In genomic region chr14:56824562-56824961, GRCm38 (mm10) we compare ENCODE assay signal across 16 mouse cellular contexts. TPM values are rescaled to one million over a fixed set of nuclear protein-coding genes. Genes with fewer than 3 reads are reported as not detected.
A peak's percentile ranks its signal among the peaks of the same experiment; 100 is the strongest.
DNase-seq lines count a peak whose midpoint lies in the region; ATAC-seq and TF ChIP-seq lines count a peak whose summit lies in the region.
"Had no signal": no experiment of that assay in that cellular context is flagged by ENCODE, and none has a peak within 500 bp of the region (broad histone marks: within the 10 kb centered on the region; RNA-seq: fewer than 3 reads in every experiment).

No protein-coding gene starts in this region.

- no peak overlapping the region for H3K27ac ChIP-seq in liver, embryonic 14.5 days
- no peak overlapping the region for H3K27ac ChIP-seq in liver, embryonic 11.5 days (ENCODE audit: low read depth, low read length)
- H3K27ac ChIP-seq in CH12.LX (ENCODE audit: insufficient read depth, low read depth) = no peak overlapping the region
- H3K27ac ChIP-seq: hindbrain, embryonic 14.5 days; liver, embryonic 13.5 days; neural tube, embryonic 15.5 days had no signal

- no peak overlapping the region for H3K9ac ChIP-seq in liver, embryonic 14.5 days (replicated peaks)
- no peak overlapping the region for H3K9ac ChIP-seq in liver, embryonic 11.5 days (ENCODE audit: low read depth, low read length)
- H3K9ac ChIP-seq in CH12.LX (ENCODE audit: insufficient read depth, low read depth) = no peak overlapping the region
- H3K9ac ChIP-seq: hindbrain, embryonic 14.5 days; liver, embryonic 13.5 days; neural tube, embryonic 15.5 days had no signal

- TF ChIP-seq RAD21 in CH12.LX (IDR thresholded peaks at IDR 0.05; ENCODE audit: low read depth, low read length) = peak; percentile 54

- H3K9me3 ChIP-seq in liver, embryonic 14.5 days (ENCODE audit: control insufficient read depth, low read length) = no peaks in the 10 kb centered on the region
- H3K9me3 ChIP-seq in liver, embryonic 11.5 days (ENCODE audit: control insufficient read depth, low read length) = no peaks in the 10 kb centered on the region
- H3K9me3 ChIP-seq in CH12.LX (replicated peaks; ENCODE audit: low read length) = no peaks in the 10 kb centered on the region
- H3K9me3 ChIP-seq: liver, embryonic 13.5 days had no signal

- no peak for TF ChIP-seq POLR2A in CH12.LX (IDR thresholded peaks at IDR 0.05; ENCODE audit: low read depth, low read length)

- no peaks in the 10 kb centered on the region for H3K4me1 ChIP-seq in liver, embryonic 14.5 days (replicated peaks; ENCODE audit: control insufficient read depth in 2 of 2, insufficient read depth in 2 of 2, low read length in 1 of 2)
- no peaks in the 10 kb centered on the region for H3K4me1 ChIP-seq in liver, embryonic 11.5 days (replicated peaks; ENCODE audit: control insufficient read depth, insufficient read depth, low read length)
- no peaks in the 10 kb centered on the region for H3K4me1 ChIP-seq in CH12.LX (ENCODE audit: control insufficient read depth in 1 of 2, insufficient read depth in 2 of 2)
- H3K4me1 ChIP-seq: liver, embryonic 13.5 days; megakaryocyte, embryonic 14.5 days; neural tube, embryonic 15.5 days had no signal

- no peak overlapping the region for H3K4me3 ChIP-seq in liver, embryonic 14.5 days (ENCODE audit: insufficient read depth in 1 of 2, low read depth in 2 of 2, low read length in 2 of 2)
- H3K4me3 ChIP-seq in liver, embryonic 11.5 days (ENCODE audit: low read depth, low read length) = no peak overlapping the region
- H3K4me3 ChIP-seq in CH12.LX (replicated peaks in 1 of 3; ENCODE audit: low read depth in 2 of 3, low read length in 2 of 3, poor library complexity in 1 of 3) = no peak overlapping the region
- H3K4me3 ChIP-seq: erythroblast, embryonic 14.5 days; liver, embryonic 13.5 days; megakaryocyte, embryonic 14.5 days; neural tube, embryonic 15.5 days had no signal

- TF ChIP-seq CTCF in liver, embryonic 14.5 days (IDR thresholded peaks at IDR 0.05; ENCODE audit: low read depth) = peak; percentile 31; the same call in 1 of the 2 replicates
- peak in 1 of 2 experiments; percentile 71; a peak in 2 of 4 replicates for TF ChIP-seq CTCF in CH12.LX (conservative IDR thresholded peaks at IDR 0.05 in 1 of 2, IDR thresholded peaks at IDR 0.05 in 1 of 2; ENCODE audit: low read depth in 2 of 2, low read length in 2 of 2)

- DNase-seq in liver, embryonic 14.5 days (ENCODE audit: low read depth in 3 of 3, low spot score in 3 of 3) = no peak
- DNase-seq in liver, embryonic 11.5 days (ENCODE audit: low spot score) = no peak
- DNase-seq in A20 (ENCODE audit: low read depth, low spot score) (peak; percentile 53), CH12.LX (ENCODE audit: extremely low read depth) (peak; percentile 44)
- DNase-seq in cerebellum, postnatal 4 days (ENCODE audit: low spot score in 2 of 2) = no peak
- DNase-seq in embryo, embryonic 10 days (ENCODE audit: low spot score) = no peak
- DNase-seq: cerebellum, adult 8-10 months; kidney, adult 2 months; liver, embryonic 13.5 days; spleen, adult 18-20 months; thymus, adult 18-20 months had no signal

- H3K4me2 ChIP-seq in liver, embryonic 14.5 days (ENCODE audit: low read depth) = no peak overlapping the region
- H3K4me2 ChIP-seq in liver, embryonic 11.5 days = no peak overlapping the region
- no peak overlapping the region for H3K4me2 ChIP-seq in CH12.LX (ENCODE audit: insufficient read depth, low read depth, poor library complexity, severe bottlenecking)
- H3K4me2 ChIP-seq: hindbrain, embryonic 14.5 days; liver, embryonic 13.5 days; neural tube, embryonic 15.5 days had no signal

- H3K36me3 ChIP-seq in liver, embryonic 14.5 days (replicated peaks; ENCODE audit: control insufficient read depth, insufficient read depth, low read depth) = no peaks in the 10 kb centered on the region
- H3K36me3 ChIP-seq in liver, embryonic 11.5 days (ENCODE audit: control insufficient read depth, insufficient read depth, low read length) = no peaks in the 10 kb centered on the region
- no peaks in the 10 kb centered on the region for H3K36me3 ChIP-seq in CH12.LX (replicated peaks in 1 of 2; ENCODE audit: control insufficient read depth in 1 of 2, insufficient read depth in 1 of 2, low read length in 1 of 2)
- H3K36me3 ChIP-seq: liver, embryonic 13.5 days; neural tube, embryonic 15.5 days had no signal

- H3K79me2 ChIP-seq in CH12.LX (replicated peaks; ENCODE audit: control insufficient read depth, extremely low read depth, insufficient read depth, poor library complexity, severe bottlenecking) = no peaks in the 10 kb centered on the region

- no peak for TF ChIP-seq EP300 in liver, embryonic 14.5 days (IDR thresholded peaks at IDR 0.05; ENCODE audit: low read depth)
- no peak for TF ChIP-seq EP300 in CH12.LX (IDR thresholded peaks at IDR 0.05; ENCODE audit: low read length)

- in situ Hi-C loops in CH12.LX (cut with MboI; ENCODE audit: low pct_ligation_motif_present, low pct_unique_long_range_greater_than_20kb, low sequenced_read_pairs) = no loop called here

- dilution Hi-C loops in CH12.LX (cut with MboI; ENCODE audit: extremely low pct_ligation_motif_present, extremely low pct_unique_long_range_greater_than_20kb, low sequenced_read_pairs) = no loop called here

- no peak for ATAC-seq in liver, embryonic 14.5 days (ENCODE audit: insufficient read depth)
- no peak for ATAC-seq in liver, embryonic 11.5 days (replicated peaks; ENCODE audit: low FRiP score)
- ATAC-seq in megakaryocyte progenitor cell, adult 5-6 weeks (replicated peaks; ENCODE audit: poor library complexity) = peak; percentile 46; the same call in 1 of the 2 replicates

- H3K27me3 ChIP-seq in liver, embryonic 14.5 days (ENCODE audit: control insufficient read depth, insufficient read depth, low read length) = no peaks in the 10 kb centered on the region
- H3K27me3 ChIP-seq in liver, embryonic 11.5 days (replicated peaks; ENCODE audit: control insufficient read depth, insufficient read depth, low read length) = no peaks in the 10 kb centered on the region
- no peaks in the 10 kb centered on the region for H3K27me3 ChIP-seq in CH12.LX (replicated peaks)
- H3K27me3 ChIP-seq: liver, embryonic 13.5 days; megakaryocyte, embryonic 14.5 days; neural tube, embryonic 15.5 days had no signal

TF ChIP-seq in CH12.LX, 34 proteins besides CTCF, POLR2A, EP300 and RAD21:
- TF ChIP-seq MYC (IDR thresholded peaks at IDR 0.05; ENCODE audit: low read depth, low read length) (peak; percentile 91), NRF1 (IDR thresholded peaks at IDR 0.05; ENCODE audit: low read depth, low read length) (no peak), SMC3 (IDR thresholded peaks at IDR 0.05; ENCODE audit: low read depth, low read length) (peak; percentile 44)

RNA-seq across cellular contexts. Expression of gene Zmym5, which starts 13.0 kb away (rescaled TPM):
- polyA plus RNA-seq in liver, embryonic 14.5 days (2012; rRNA removed) = 2.9 and 5.6 TPM in 2 replicates
- 5.2 and 6.0 TPM in 2 replicates for polyA plus RNA-seq in liver, embryonic 14.5 days (2014; fragmentation: Nextera tagmentation; extraction: Ambion mirVana)
- polyA plus RNA-seq in liver, embryonic 11.5 days (2014; fragmentation: Nextera tagmentation; extraction: Ambion mirVana) = 15.2 and 15.6 TPM in 2 replicates
- 6.0 and 6.5 TPM in 2 replicates for total RNA-seq in CH12.LX (2012; rRNA removed)
- 12.1 and 15.5 TPM in 2 replicates for total RNA-seq in CH12.LX (2014; rRNA removed)
- polyA plus RNA-seq in CH12.LX (2012; ENCODE audit: insufficient read length, low read depth) = 13.2 and 13.8 TPM in 2 replicates
- 22.1 and 27.1 TPM in 2 replicates for total RNA-seq in megakaryocyte progenitor cell, adult 5-6 weeks (2015)
- 14.5 and 19.8 TPM in 2 replicates for total RNA-seq in megakaryocyte progenitor cell, adult 5-6 weeks (2017)

RNA-seq across cellular contexts. Expression of gene Pspc1, which starts 46.4 kb away (rescaled TPM):
- 6.8 and 12.1 TPM in 2 replicates for polyA plus RNA-seq in liver, embryonic 14.5 days (2012; rRNA removed)
- polyA plus RNA-seq in liver, embryonic 14.5 days (2014; fragmentation: Nextera tagmentation; extraction: Ambion mirVana) = 11.0 and 12.0 TPM in 2 replicates
- 31.0 and 33.8 TPM in 2 replicates for polyA plus RNA-seq in liver, embryonic 11.5 days (2014; fragmentation: Nextera tagmentation; extraction: Ambion mirVana)
- total RNA-seq in CH12.LX (2012; rRNA removed) = 45.7 and 46.9 TPM in 2 replicates
- total RNA-seq in CH12.LX (2014; rRNA removed) = 42.5 and 47.7 TPM in 2 replicates
- polyA plus RNA-seq in CH12.LX (2012; ENCODE audit: insufficient read length, low read depth) = 125 and 134 TPM in 2 replicates
- 49.9 and 53.3 TPM in 2 replicates for total RNA-seq in megakaryocyte progenitor cell, adult 5-6 weeks (2015)
- 119 and 174 TPM in 2 replicates for total RNA-seq in megakaryocyte progenitor cell, adult 5-6 weeks (2017)

Comparison
In these comparisons a context has a peak if more than half of its experiments do, and no peak if none do; other contexts are left out.
1. DNase-seq: peak in A20 (single experiment) and CH12.LX (single experiment); none in liver, embryonic 14.5 days (0 of 3), liver, embryonic 11.5 days (single experiment), cerebellum, postnatal 4 days (0 of 2) and embryo, embryonic 10 days (single experiment).